Mouse (Mus musculus) MEL (cell line): ENCODE results near the gene Padi1. TPM values are rescaled to one million over a fixed set of nuclear protein-coding genes. Genes with fewer than 3 reads are reported as not detected.

Experiments
- DNase-seq: peaks from one replicate; pipeline ENCODE4 v3.0.0; 2011; ENCODE audit warnings: low read depth, low spot score
- H3K27ac ChIP-seq: 2 replicates; pipeline ENCODE4 v1.5.1; 2012; ENCODE audit warnings: low read depth, mild to moderate bottlenecking, control low read depth, low read length, moderate library complexity; ENCODE audit not compliant: control insufficient read depth
- H3K27me3 ChIP-seq, 2 experiments: fragments of 150-350 bp in 1 of 2; sonication (generic) in 1 of 2; 2 replicates each; pipeline ENCODE4 v1.6.1; 2012; ENCODE audit warnings: low read length in 2 of 2, mild to moderate bottlenecking in 2 of 2, improper control_type of control experiment in 1 of 2, moderate library complexity in 1 of 2; ENCODE audit not compliant: insufficient read depth in 2 of 2, control insufficient read depth in 1 of 2
- H3K36me3 ChIP-seq, 2 experiments: 2 replicates each; pipeline ENCODE4 v1.6.1; 2012 to 2014; ENCODE audit warnings: low read length in 2 of 2, improper control_type of control experiment in 1 of 2, inconsistent platforms in 1 of 2, mild to moderate bottlenecking in 1 of 2; ENCODE audit not compliant: insufficient read depth in 2 of 2, control insufficient read depth in 1 of 2
- H3K4me1 ChIP-seq, 2 experiments: fragments of 150-350 bp in 1 of 2; sonication (generic) in 1 of 2; 2 replicates each; pipeline ENCODE4 v1.6.1; 2012; ENCODE audit warnings: low read length in 2 of 2, improper control_type of control experiment in 1 of 2, mild to moderate bottlenecking in 1 of 2; ENCODE audit not compliant: insufficient read depth in 2 of 2, control insufficient read depth in 1 of 2
- H3K4me3 ChIP-seq, 2 experiments: fragments of 150-350 bp in 1 of 2; sonication (generic) in 1 of 2; 2 replicates each; pipeline ENCODE4 v1.5.1; 2012; ENCODE audit warnings: low read depth in 2 of 2, low read length in 2 of 2, mild to moderate bottlenecking in 2 of 2, moderate library complexity in 2 of 2, control low read depth in 1 of 2, improper control_type of control experiment in 1 of 2; ENCODE audit not compliant: control insufficient read depth in 1 of 2, insufficient read depth in 1 of 2
- H3K79me2 ChIP-seq: 2 replicates; pipeline ENCODE4 v1.6.1; 2012; ENCODE audit warnings: mild to moderate bottlenecking, low read length, moderate library complexity; ENCODE audit not compliant: control insufficient read depth, poor library complexity, insufficient read depth
- H3K9ac ChIP-seq: 2 replicates; pipeline ENCODE4 v1.6.1; 2012; ENCODE audit warnings: low read depth, mild to moderate bottlenecking, control low read depth, low read length, moderate library complexity; ENCODE audit not compliant: control insufficient read depth, poor library complexity, severe bottlenecking
- H3K9me3 ChIP-seq: fragments of 150-350 bp; sonication (generic); replicated peaks from 2 replicates; pipeline ENCODE4 v1.6.1; 2012; ENCODE audit warnings: mild to moderate bottlenecking, low read length, improper control_type of control experiment, moderate library complexity; ENCODE audit not compliant: insufficient read depth
- CTCF ChIP-seq, 3 experiments: IDR thresholded peaks in 2 of 3; conservative IDR thresholded peaks in 1 of 3; 2 replicates each; pipeline ENCODE4 v1.5.1; 2011 to 2012; ENCODE audit warnings: low read length in 3 of 3, low read depth in 2 of 3, mild to moderate bottlenecking in 2 of 3, improper control_type of control experiment in 1 of 3, inconsistent platforms in 1 of 3, mixed read lengths in 1 of 3, moderate library complexity in 1 of 3; ENCODE audit not compliant: control insufficient read depth in 1 of 3, insufficient read depth in 1 of 3, poor library complexity in 1 of 3, severe bottlenecking in 1 of 3
- E2F4 ChIP-seq: IDR thresholded peaks from 2 replicates; pipeline ENCODE4 v1.6.1; 2011; ENCODE audit warnings: low read depth, low read length, improper control_type of control experiment, borderline replicate concordance
- GABPA ChIP-seq: IDR thresholded peaks from 2 replicates; pipeline ENCODE4 v1.6.1; 2012; ENCODE audit warnings: low read depth, mild to moderate bottlenecking, inconsistent platforms, low read length, improper control_type of control experiment, moderate library complexity
- MAFK ChIP-seq: IDR thresholded peaks from 2 replicates; pipeline ENCODE4 v1.6.1; 2011; ENCODE audit warnings: low read depth, mild to moderate bottlenecking, low read length, improper control_type of control experiment, borderline replicate concordance
- MAX ChIP-seq: IDR thresholded peaks from 2 replicates; pipeline ENCODE4 v1.6.1; 2011; ENCODE audit warnings: low read length, improper control_type of control experiment
- MEF2A ChIP-seq: IDR thresholded peaks from 2 replicates; pipeline ENCODE4 v1.6.1; 2014; ENCODE audit warnings: low read depth, mild to moderate bottlenecking, inconsistent platforms, low read length, improper control_type of control experiment; ENCODE audit not compliant: poor library complexity, insufficient replicate concordance, severe bottlenecking; ENCODE audit errors: extremely low read depth
- MXI1 ChIP-seq: IDR thresholded peaks from 2 replicates; pipeline ENCODE4 v1.6.1; 2011; ENCODE audit warnings: mild to moderate bottlenecking, low read depth, low read length, improper control_type of control experiment
- NRF1 ChIP-seq: IDR thresholded peaks from 2 replicates; pipeline ENCODE4 v1.6.1; 2014; ENCODE audit warnings: low read depth, mild to moderate bottlenecking, inconsistent platforms, low read length, improper control_type of control experiment, moderate library complexity; ENCODE audit not compliant: poor library complexity, insufficient read depth, severe bottlenecking
- RCOR1 ChIP-seq: IDR thresholded peaks from 2 replicates; pipeline ENCODE4 v1.6.1; 2012; ENCODE audit warnings: low read depth, mild to moderate bottlenecking, inconsistent platforms, low read length, improper control_type of control experiment
- SIN3A ChIP-seq: IDR thresholded peaks from 2 replicates; pipeline ENCODE4 v1.6.1; 2012; ENCODE audit warnings: low read length, improper control_type of control experiment, inconsistent platforms
- TAL1 ChIP-seq: IDR thresholded peaks from 2 replicates; pipeline ENCODE4 v1.6.1; 2012; ENCODE audit warnings: mild to moderate bottlenecking, inconsistent platforms, low read length, moderate library complexity, mixed read lengths
- polyA plus RNA-seq, 2 experiments: library from polyadenylated mRNA; stranded (reverse) in 1 of 2; unstranded in 1 of 2; fragments of >175 nt in 1 of 2; fragments of >200 nt in 1 of 2; gene quantifications; 2 replicates each; pipeline versions ENCODE4 v1.2.1 to v1.2.4; 2012; ENCODE audit warnings: low replicate concordance in 2 of 2, low read depth in 1 of 2; ENCODE audit not compliant: insufficient read length in 2 of 2, insufficient read depth in 1 of 2, missing spikeins in 1 of 2
- total RNA-seq: library from RNA; depleted of rRNA; stranded (reverse); fragments of 300-350 nt; gene quantifications from 2 replicates; pipeline ENCODE4 v1.2.3, GENCODE M21; 2012

Padi1 gene
- total and polyA plus RNA-seq, 3 experiments: 0.31 to 0.40 TPM; not detected in 1

DNA sequence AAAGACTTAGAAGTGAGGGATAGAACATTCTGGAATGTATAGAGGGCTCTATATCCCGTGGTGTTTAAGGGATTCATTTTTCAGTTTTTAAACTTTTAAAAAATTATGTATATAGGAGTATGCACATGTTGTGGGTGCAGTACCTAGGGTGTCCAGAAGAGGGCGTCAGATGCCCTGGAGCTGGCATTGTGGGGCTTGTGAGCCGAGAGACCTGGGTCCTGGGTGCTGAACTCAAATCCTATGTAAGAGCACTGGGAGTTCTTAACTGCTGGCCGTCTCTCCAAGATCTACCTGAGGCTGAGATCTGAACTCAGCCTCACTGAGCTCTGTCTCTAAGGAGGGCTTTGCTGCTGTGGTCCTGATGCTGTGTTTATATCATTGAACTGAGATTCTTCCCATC lies 36.8 kb upstream of the Padi1 start:
- H3K27me3 ChIP-seq: peaks cover 0 to 2% of the 10 kb centered on the region in 2 experiments; a peak in 2 of 4 replicates
- DNase-seq: no peak
- H3K9ac ChIP-seq: no peak overlapping the region
- TF ChIP-seq E2F4: no peak
- TF ChIP-seq RCOR1: no peak
- TF ChIP-seq SIN3A: no peak
- peak; percentile 14 to 44 (median 38); a peak in 4 of 6 replicates for TF ChIP-seq CTCF (IDR thresholded peaks at IDR 0.05 in 2 of 3, conservative IDR thresholded peaks at IDR 0.05 in 1 of 3; ENCODE audit: control insufficient read depth in 1 of 3, insufficient read depth in 1 of 3, low read depth in 2 of 3, low read length in 3 of 3, poor library complexity in 1 of 3, severe bottlenecking in 1 of 3)
- TF ChIP-seq MXI1: no peak
- TF ChIP-seq MAFK: no peak
- TF ChIP-seq MAX: no peak
- no peak overlapping the region for H3K4me3 ChIP-seq
- H3K4me1 ChIP-seq: no peaks in the 10 kb centered on the region
- H3K36me3 ChIP-seq: no peaks in the 10 kb centered on the region
- H3K27ac ChIP-seq: no peak overlapping the region
- no peaks in the 10 kb centered on the region for H3K79me2 ChIP-seq
- H3K9me3 ChIP-seq: no peaks in the 10 kb centered on the region

GRCm38 (mm10) chr4:140881771-140882170 lies 36.2 kb upstream of the Padi1 start:
- DNase-seq: no peak
- Histone ChIP-seq H3K79me2 (no peaks in the 10 kb centered on the region), H3K27me3 (peaks cover 0 to 2% of the 10 kb centered on the region in 2 experiments; a peak in 2 of 4 replicates), H3K36me3 (no peaks in the 10 kb centered on the region)
- TF ChIP-seq MEF2A: no peak
- TF ChIP-seq, all 39 proteins: peak for 0
- Histone ChIP-seq H3K4me3 (no peak overlapping the region), H3K27ac (no peak overlapping the region), H3K4me1 (no peaks in the 10 kb centered on the region), H3K9me3 (no peaks in the 10 kb centered on the region), H3K9ac (no peak overlapping the region)

GRCm38 (mm10) chr4:140881026-140881670 lies 35.6 kb upstream of the Padi1 start:
- no peaks in the 10 kb centered on the region for H3K36me3 ChIP-seq
- no peaks in the 10 kb centered on the region for H3K4me1 ChIP-seq
- DNase-seq: no peak
- H3K4me3 ChIP-seq: no peak overlapping the region
- H3K27me3 ChIP-seq: peaks cover 0 to 2% of the 10 kb centered on the region in 2 experiments; a peak in 2 of 4 replicates
- no peak overlapping the region for H3K9ac ChIP-seq
- no peaks in the 10 kb centered on the region for H3K9me3 ChIP-seq
- no peak overlapping the region for H3K27ac ChIP-seq
- TF ChIP-seq TAL1 (no peak), GABPA (no peak), MAX (no peak), NRF1 (no peak)
- TF ChIP-seq, all 39 proteins: peak for 0
- no peaks in the 10 kb centered on the region for H3K79me2 ChIP-seq
